Mouse (Mus musculus): ENCODE results near the gene Dmrtc2.
"Not testable (repeated sequence)": the region's sequence is repeated elsewhere in the genome, so short reads cannot be mapped to it uniquely, and the experiment has no call there.

The Dmrtc2 gene

GRCm38 (mm10) chr7:24869532-24870165 lies at the start of gene Dmrtc2, which contains the start of gene Lypd4:
Gene Dmrtc2 (plus strand): TSS chr7:24870057.
Gene Lypd4 (minus strand): TSS chr7:24869941.
- peak; percentile 94 for DNase-seq (ENCODE audit: low read depth, low spot score)

GRCm38 (mm10) chr7:24824452-24824851 lies 45.4 kb upstream of the Dmrtc2 start:
- DNase-seq (ENCODE audit: low read depth, low spot score) = no peak

- DNase-seq (ENCODE audit: low read depth, low spot score) = no peak
Measured at GRCm38 (mm10) chr7:24827181-24827580, 42.7 kb upstream of the Dmrtc2 start.

- peak; percentile 38 for DNase-seq (ENCODE audit: low read depth, low spot score)
Measured at GRCm38 (mm10) chr7:24838732-24839409, 31.0 kb upstream of the Dmrtc2 start.

GRCm38 (mm10) chr7:24839410-24839808 lies 30.4 kb upstream of the Dmrtc2 start:
- DNase-seq (ENCODE audit: low read depth, low spot score) = no peak

- peak; percentile 25 for DNase-seq (ENCODE audit: low read depth, low spot score)
Measured at GRCm38 (mm10) chr7:24840331-24840730, 29.5 kb upstream of the Dmrtc2 start.

GRCm38 (mm10) chr7:24841009-24841408 lies 28.8 kb upstream of the Dmrtc2 start:
- no peak for DNase-seq (ENCODE audit: low read depth, low spot score)

GRCm38 (mm10) chr7:24844144-24844543 lies 25.7 kb upstream of the Dmrtc2 start:
- no peak for DNase-seq (ENCODE audit: low read depth, low spot score)

GRCm38 (mm10) chr7:24845181-24845580 lies 24.7 kb upstream of the Dmrtc2 start:
- peak; percentile 27 for DNase-seq (ENCODE audit: low read depth, low spot score)

GRCm38 (mm10) chr7:24845713-24846112 lies 24.1 kb upstream of the Dmrtc2 start:
- DNase-seq (ENCODE audit: low read depth, low spot score) = peak; percentile 92

GRCm38 (mm10) chr7:24846576-24846975 lies 23.3 kb upstream of the Dmrtc2 start:
- not testable (repeated sequence) for DNase-seq (ENCODE audit: low read depth, low spot score)

- DNase-seq (ENCODE audit: low read depth, low spot score) = peak; percentile 70
Measured at GRCm38 (mm10) chr7:24850162-24850561, 19.7 kb upstream of the Dmrtc2 start.

- peak; percentile 84 for DNase-seq (ENCODE audit: low read depth, low spot score)
Measured at GRCm38 (mm10) chr7:24850899-24851303, 19.0 kb upstream of the Dmrtc2 start.

- DNase-seq (ENCODE audit: low read depth, low spot score) = no peak
Measured at GRCm38 (mm10) chr7:24851596-24852325, 18.1 kb upstream of the Dmrtc2 start.

- DNase-seq (ENCODE audit: low read depth, low spot score) = peak; percentile 66
Measured at GRCm38 (mm10) chr7:24852557-24853232, 17.2 kb upstream of the Dmrtc2 start.

- DNase-seq (ENCODE audit: low read depth, low spot score) = no peak
Measured at GRCm38 (mm10) chr7:24853233-24853563, 16.7 kb upstream of the Dmrtc2 start.

GRCm38 (mm10) chr7:24853695-24854094 lies 16.2 kb upstream of the Dmrtc2 start:
- peak; percentile 70 for DNase-seq (ENCODE audit: low read depth, low spot score)

- peak; percentile 32 for DNase-seq (ENCODE audit: low read depth, low spot score)
Measured at GRCm38 (mm10) chr7:24856460-24857120, 13.3 kb upstream of the Dmrtc2 start.

GRCm38 (mm10) chr7:24859234-24859633 lies 10.6 kb upstream of the Dmrtc2 start:
- DNase-seq (ENCODE audit: low read depth, low spot score) = no peak

GRCm38 (mm10) chr7:24861913-24862312 lies 7.9 kb upstream of the Dmrtc2 start, which contains the start of gene Gm9844:
Gene Gm9844 (plus strand): TSS chr7:24862213.
- DNase-seq (ENCODE audit: low read depth, low spot score) = no peak

GRCm38 (mm10) chr7:24862853-24863252 lies 7.0 kb upstream of the Dmrtc2 start:
- DNase-seq (ENCODE audit: low read depth, low spot score) = peak; percentile 30
